Mouse (Mus musculus) adrenal gland, postnatal 36 days (tissue): ENCODE results near the gene Olfr1445. TPM values are rescaled to one million over a fixed set of nuclear protein-coding genes. Genes with fewer than 3 reads are reported as not detected.

Experiments
- DNase-seq, 2 experiments: peaks; one replicate each; pipeline ENCODE4 v3.0.0; 2021; ENCODE audit warnings: mixed read lengths in 1 of 2
- long read RNA-seq, 2 experiments: library from polyadenylated mRNA; stranded (forward); transcript quantifications; one replicate each; pipeline ENCODE4 v2.0.0; 2021; ENCODE audit warnings: borderline sequencing depth in 2 of 2
- total RNA-seq, 2 experiments: library from RNA; stranded (reverse); gene quantifications; 2 replicates each; pipeline ENCODE4 v1.2.3; 2021

Olfr1445 gene
- total RNA-seq, result not detected
- long read RNA-seq, experiment 1, result 0 reads
- long read RNA-seq, experiment 2, result 0 reads

DNA sequence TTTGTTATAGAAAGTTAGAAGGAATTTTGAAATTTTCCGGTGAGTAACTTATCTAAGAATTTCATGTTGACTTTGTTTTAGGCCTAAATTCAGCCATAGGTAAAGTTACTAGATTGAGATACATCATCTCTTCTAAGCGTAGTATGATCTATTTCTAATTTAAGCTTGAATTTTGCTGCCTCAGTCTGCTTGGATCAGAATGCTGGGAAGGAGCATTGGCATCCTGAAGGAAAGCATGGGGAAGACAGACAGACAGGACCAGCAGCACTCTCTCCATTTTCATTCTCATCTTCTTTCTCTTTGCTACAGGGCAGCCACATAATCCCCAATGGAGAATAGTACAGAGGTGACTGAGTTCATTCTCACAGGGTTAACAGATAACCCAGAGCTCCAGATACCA lies at the start of gene Olfr1445:
Olfr1445 (plus strand) TSS at position 301 of the 400 bp plus-strand sequence.
- DNase-seq, result no peak

DNA sequence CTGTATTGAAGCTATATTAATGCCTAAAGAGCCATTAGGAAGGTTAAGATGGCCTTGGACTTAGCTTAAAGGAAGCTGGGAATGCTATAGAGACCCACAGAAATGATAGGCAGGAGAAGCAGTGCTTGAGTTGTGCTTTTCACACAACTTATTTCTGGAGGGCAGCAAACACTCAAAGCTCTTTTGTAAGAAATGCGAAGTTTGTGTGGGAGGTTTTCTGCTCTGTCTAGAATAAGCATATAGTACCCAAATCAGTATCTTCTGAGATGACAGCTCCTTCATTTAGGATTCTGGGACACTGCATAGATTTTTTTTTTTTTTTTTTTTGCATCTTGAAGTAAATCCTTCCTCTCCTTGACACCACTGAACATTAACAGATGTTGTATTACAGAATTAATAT lies 45.1 kb upstream of the Olfr1445 start:
- no peak for DNase-seq

DNA sequence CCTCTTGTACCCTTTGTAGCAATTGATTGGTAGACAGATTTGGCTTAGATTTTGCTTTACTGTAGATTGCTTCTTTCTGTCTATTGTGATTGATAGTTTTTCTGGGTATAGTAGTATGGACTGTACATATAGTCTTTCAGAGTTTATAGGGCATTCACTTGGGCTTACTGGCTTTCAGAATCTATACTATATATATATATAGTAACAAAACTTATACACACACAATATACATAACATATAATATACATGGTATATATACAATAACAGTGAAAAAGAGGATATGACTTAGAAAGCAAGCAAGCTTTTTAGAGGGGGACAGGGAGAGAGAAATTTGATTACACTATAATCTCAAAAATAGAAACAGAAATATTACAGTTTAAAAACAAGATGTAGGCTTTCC lies 37.3 kb upstream of the Olfr1445 start, which contains the start of gene Gm5244:
Gm5244 (plus strand) TSS at position 301 of the 400 bp plus-strand sequence.
- DNase-seq, result no peak

DNA sequence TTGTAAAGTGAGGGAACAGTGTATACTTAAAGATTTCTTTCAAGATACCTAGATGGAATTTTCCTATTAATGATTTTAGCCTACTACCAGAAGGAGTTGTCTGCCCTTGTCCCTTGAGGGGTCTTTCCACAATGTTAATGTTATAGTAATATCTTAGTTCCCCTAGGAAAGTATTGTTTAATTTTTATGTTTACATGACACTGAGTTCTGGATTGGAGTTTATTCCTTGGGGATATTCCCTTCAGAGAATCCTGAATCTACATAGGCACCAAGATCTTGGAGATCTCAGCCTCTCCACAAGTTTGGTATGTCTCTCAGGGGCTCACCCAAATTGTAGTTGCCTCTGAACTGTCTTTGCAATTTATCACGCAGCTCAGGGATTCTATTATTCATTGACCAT lies 26.7 kb upstream of the Olfr1445 start, which contains the start of gene Olfr1444:
Olfr1444 (plus strand) TSS at position 301 of the 400 bp plus-strand sequence.
- no peak for DNase-seq

DNA sequence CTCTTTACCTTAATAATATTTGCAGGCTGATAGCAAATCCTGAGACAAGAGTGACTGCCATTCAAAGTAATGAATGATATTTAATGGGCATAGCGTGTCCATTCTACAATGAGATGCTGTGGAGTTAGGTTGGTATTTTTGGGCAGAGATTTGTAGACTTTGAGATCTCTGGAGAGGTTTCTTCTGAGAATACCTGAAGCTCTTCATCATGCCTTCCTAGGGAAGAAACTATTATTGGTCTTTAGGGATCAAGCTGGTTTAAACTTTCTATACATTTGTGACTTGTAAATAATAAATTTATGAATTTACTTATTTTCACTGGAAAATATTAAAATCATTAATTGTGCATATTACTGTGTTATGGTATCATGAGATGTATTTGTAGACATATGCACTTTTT lies 9.8 kb downstream of the Olfr1445 start, which contains the start of gene Olfr1446:
Olfr1446 (minus strand) TSS at position 101 of the 400 bp plus-strand sequence.
- DNase-seq, result no peak

DNA sequence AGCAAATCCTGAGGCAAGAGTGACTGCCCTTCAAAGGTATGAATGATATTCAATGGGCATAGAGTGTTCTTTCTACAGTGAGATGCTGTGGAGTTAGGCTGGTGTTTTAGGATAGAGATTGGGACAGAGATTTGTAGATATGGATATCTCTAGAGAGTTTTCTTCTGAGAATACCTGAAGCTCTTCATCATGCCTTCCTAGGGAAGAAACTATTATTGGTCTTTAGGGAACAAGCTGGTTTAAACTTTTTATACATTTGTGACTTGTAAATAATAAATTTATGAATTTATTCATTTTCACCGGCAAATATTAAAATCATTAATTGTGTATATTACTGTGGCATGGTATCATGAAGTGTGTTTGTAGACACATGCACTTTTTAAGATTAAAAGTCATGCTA lies 20.0 kb downstream of the Olfr1445 start, which contains the start of gene Olfr1447:
Olfr1447 (minus strand) TSS at position 101 of the 400 bp plus-strand sequence.
- no peak for DNase-seq

DNA sequence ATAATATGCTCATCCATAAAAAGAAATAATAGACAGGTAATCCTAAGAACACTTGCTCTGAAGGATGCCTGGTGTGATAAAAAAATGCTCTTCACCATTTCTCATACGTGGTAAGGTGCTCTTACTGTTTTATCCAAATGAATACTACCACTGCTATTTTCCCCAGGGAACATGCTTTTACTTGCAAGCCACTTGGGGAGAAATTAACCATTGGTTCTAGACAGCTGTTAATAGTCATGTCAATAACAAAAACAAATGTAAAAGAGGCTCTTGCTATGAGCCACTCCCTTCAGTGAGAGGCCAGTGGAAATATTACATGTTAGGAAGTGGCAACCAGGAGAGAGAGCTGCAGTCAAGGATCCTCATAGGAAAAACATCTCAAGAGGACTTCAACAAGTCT lies 40.7 kb downstream of the Olfr1445 start, which contains the start of gene Olfr1448:
Olfr1448 (minus strand) TSS at position 101 of the 400 bp plus-strand sequence.
- DNase-seq, result no peak

DNA sequence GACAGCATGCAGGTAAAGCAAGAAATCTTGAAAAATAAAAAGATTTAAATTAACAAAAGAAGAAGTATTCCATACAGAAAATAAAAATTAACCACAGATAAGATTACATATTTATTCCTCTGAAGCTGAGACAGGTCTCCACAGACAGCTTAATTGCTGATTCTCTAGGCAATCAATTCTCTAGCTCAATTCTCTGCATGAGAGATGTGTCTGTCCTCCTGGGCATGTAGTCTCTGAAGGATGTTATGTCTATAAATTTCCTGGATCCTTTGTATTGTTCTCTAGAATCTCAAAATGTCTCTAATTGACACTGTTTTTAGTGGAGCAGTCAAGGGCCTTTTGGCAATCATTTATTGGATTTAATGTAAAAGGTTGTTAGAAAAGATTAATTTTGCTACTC lies 46.9 kb downstream of the Olfr1445 start, which contains the start of gene Olfr1449:
Olfr1449 (plus strand) TSS at position 301 of the 400 bp plus-strand sequence.
- DNase-seq, result no peak

Other genes with a start within 250 kb of the Olfr1445 start
- gene Olfr1442, start 213.4 kb upstream of the Olfr1445 start, total RNA-seq, result not detected
- gene Olfr1443, start 205.7 kb upstream of the Olfr1445 start, total RNA-seq, result not detected
- gene Keg1, start 188.1 kb upstream of the Olfr1445 start, total RNA-seq, result not detected
- gene Cntf, start 118.2 kb upstream of the Olfr1445 start, total RNA-seq, result 1 to 10 TPM; 1.6 to 2.8 TPM
- 10 to 100 TPM; 72.7 to 88.4 TPM for gene Zfp91, start 87.7 kb upstream of the Olfr1445 start, total RNA-seq
- gene Lpxn, start 87.7 kb upstream of the Olfr1445 start, total RNA-seq, result 1 to 10 TPM; 1.6 to 1.8 TPM
- gene Gm5244, start 37.2 kb upstream of the Olfr1445 start, total RNA-seq, result not detected
- not detected for gene Olfr1444, start 26.6 kb upstream of the Olfr1445 start, total RNA-seq
- gene Olfr1446, start 9.7 kb downstream of the Olfr1445 start, total RNA-seq, result not detected
- gene Olfr1447, start 19.9 kb downstream of the Olfr1445 start, total RNA-seq, result not detected
- not detected for gene Olfr1448, start 40.6 kb downstream of the Olfr1445 start, total RNA-seq
- gene Olfr1449, start 47.0 kb downstream of the Olfr1445 start, total RNA-seq, result not detected
- not detected for gene Olfr1450, start 66.4 kb downstream of the Olfr1445 start, total RNA-seq
- gene Olfr1451, start 111.2 kb downstream of the Olfr1445 start, total RNA-seq, result not detected
- gene Olfr1453, start 144.5 kb downstream of the Olfr1445 start, total RNA-seq, result not detected
- not detected for gene Olfr1454, start 176.8 kb downstream of the Olfr1445 start, total RNA-seq
- gene Olfr1457, start 214.0 kb downstream of the Olfr1445 start, total RNA-seq, result not detected
- not detected for gene Olfr1458, start 222.9 kb downstream of the Olfr1445 start, total RNA-seq